Mouse (Mus musculus) midbrain, embryonic 10.5 days (tissue): ENCODE results near the gene Rnf40. TPM values are rescaled to one million over a fixed set of nuclear protein-coding genes. Genes with fewer than 3 reads are reported as not detected.

ENCODE experiments used
- DNase-seq: peaks from one replicate; pipeline ENCODE4 v3.0.0-alpha.2; 2017; ENCODE audit warnings: low spot score
- H3K27ac ChIP-seq: fragments of 300-500 bp; sonication (generic); replicated peaks from 2 replicates; pipeline ENCODE4 v1.5.1; 2016; ENCODE audit warnings: mild to moderate bottlenecking
- H3K27me3 ChIP-seq: fragments of 300-500 bp; sonication (generic); 2 replicates; pipeline ENCODE4 v1.6.1; 2016; ENCODE audit warnings: low read depth, mild to moderate bottlenecking; ENCODE audit not compliant: poor library complexity, severe bottlenecking
- H3K36me3 ChIP-seq: fragments of 300-500 bp; sonication (generic); 2 replicates; pipeline ENCODE4 v1.6.1; 2016; ENCODE audit warnings: mild to moderate bottlenecking, moderate library complexity
- H3K4me1 ChIP-seq: fragments of 300-500 bp; sonication (generic); 2 replicates; pipeline ENCODE4 v1.6.1; 2016
- H3K4me3 ChIP-seq: fragments of 300-500 bp; sonication (generic); 2 replicates; pipeline ENCODE4 v1.5.1; 2016; ENCODE audit warnings: mild to moderate bottlenecking, moderate library complexity
- H3K9me3 ChIP-seq: fragments of 300-500 bp; sonication (generic); replicated peaks from 2 replicates; pipeline ENCODE4 v1.6.1; 2016; ENCODE audit warnings: mild to moderate bottlenecking
- WGBS: fragments of 180-500 bp; shearing (Covaris S2); methylation state at CpG from one replicate; pipeline ENCODE4 v1.1.7; 2016; 5-methylcytosine and 5-hydroxymethylcytosine counted together
- polyA plus RNA-seq: library from polyadenylated mRNA; unstranded; fragments of >200 nt; fragmentation: Nextera tagmentation; extraction: Ambion mirVana; gene quantifications from 2 replicates; pipeline ENCODE4 v1.2.1, GENCODE M21; 2016

Gene Rnf40
- polyA plus RNA-seq, 1 experiment from 2014 or later, result 56.7 TPM

GRCm38 (mm10) chr7:127585031-127585430 lies 3.5 kb upstream of the Rnf40 start:
- 89% methylated on average over 7 of the region's 7 CpGs for WGBS
- H3K9me3 ChIP-seq, result no peaks in the 10 kb centered on the region
- no peak overlapping the region for H3K4me3 ChIP-seq
- no peaks in the 10 kb centered on the region for H3K27me3 ChIP-seq
- H3K36me3 ChIP-seq, result peaks cover 63% of the 10 kb centered on the region
- peaks cover 24% of the 10 kb centered on the region for H3K4me1 ChIP-seq
- DNase-seq, result no peak
- H3K27ac ChIP-seq, result no peak overlapping the region

GRCm38 (mm10) chr7:127586149-127586548 lies 2.4 kb upstream of the Rnf40 start:
- no peaks in the 10 kb centered on the region for H3K9me3 ChIP-seq
- no peak overlapping the region for H3K27ac ChIP-seq
- DNase-seq, result no peak
- H3K27me3 ChIP-seq, result no peaks in the 10 kb centered on the region
- peaks cover 63% of the 10 kb centered on the region for H3K36me3 ChIP-seq
- H3K4me1 ChIP-seq, result peaks cover 24% of the 10 kb centered on the region
- 95% methylated on average over 6 of the region's 6 CpGs for WGBS
- no peak overlapping the region for H3K4me3 ChIP-seq

- Histone ChIP-seq H3K36me3 (peaks cover 63% of the 10 kb centered on the region), H3K4me3 (peak overlapping the region; percentile 86), H3K27ac (peak overlapping the region; percentile 83), H3K4me1 (peaks cover 24% of the 10 kb centered on the region), H3K9me3 (no peaks in the 10 kb centered on the region), H3K27me3 (no peaks in the 10 kb centered on the region)
- no peak for DNase-seq
- WGBS, result 78% methylated on average over 5 of the region's 5 CpGs
These were observed 1.4 kb upstream of the Rnf40 start for GRCm38 (mm10) chr7:127587196-127587595.

- no peaks in the 10 kb centered on the region for H3K9me3 ChIP-seq
- 6% methylated on average over 29 of the region's 29 CpGs for WGBS
- peak overlapping the region; percentile 83 for H3K27ac ChIP-seq
- DNase-seq, result no peak
- no peaks in the 10 kb centered on the region for H3K27me3 ChIP-seq
- H3K4me1 ChIP-seq, result peaks cover 24% of the 10 kb centered on the region
- H3K4me3 ChIP-seq, result peak overlapping the region; percentile 86
- peaks cover 63% of the 10 kb centered on the region for H3K36me3 ChIP-seq
These were observed 334 bp downstream of the Rnf40 start for GRCm38 (mm10) chr7:127588901-127589300.

- WGBS, result 96% methylated on average over 9 of the region's 9 CpGs
- Histone ChIP-seq H3K4me1 (peaks cover 24% of the 10 kb centered on the region), H3K4me3 (peak overlapping the region; percentile 86), H3K9me3 (no peaks in the 10 kb centered on the region), H3K27me3 (no peaks in the 10 kb centered on the region), H3K36me3 (peaks cover 63% of the 10 kb centered on the region), H3K27ac (0 out of 2 replicates have a peak overlapping the region, but pooled peaks have one; percentile 83)
- no peak for DNase-seq
These were observed 1.1 kb downstream of the Rnf40 start for GRCm38 (mm10) chr7:127589637-127590036.

GRCm38 (mm10) chr7:127591108-127591507 lies 2.5 kb downstream of the Rnf40 start:
- no peak overlapping the region for H3K27ac ChIP-seq
- no peaks in the 10 kb centered on the region for H3K9me3 ChIP-seq
- no peak for DNase-seq
- no peak overlapping the region for H3K4me3 ChIP-seq
- peaks cover 24% of the 10 kb centered on the region for H3K4me1 ChIP-seq
- 93% methylated on average over 10 of the region's 10 CpGs for WGBS
- peaks cover 67% of the 10 kb centered on the region for H3K36me3 ChIP-seq
- H3K27me3 ChIP-seq, result no peaks in the 10 kb centered on the region

GRCm38 (mm10) chr7:127592575-127592974 lies 4.0 kb downstream of the Rnf40 start:
- Histone ChIP-seq H3K27ac (no peak overlapping the region), H3K4me3 (no peak overlapping the region), H3K9me3 (no peaks in the 10 kb centered on the region), H3K27me3 (no peaks in the 10 kb centered on the region), H3K4me1 (peaks cover 13% of the 10 kb centered on the region), H3K36me3 (peaks cover 82% of the 10 kb centered on the region)
- no peak for DNase-seq
- 91% methylated on average over 14 of the region's 14 CpGs for WGBS

GRCm38 (mm10) chr7:127596747-127597146 lies 8.2 kb downstream of the Rnf40 start:
- no peak overlapping the region for H3K27ac ChIP-seq
- no peaks in the 10 kb centered on the region for H3K9me3 ChIP-seq
- no peak for DNase-seq
- peaks cover 100% of the 10 kb centered on the region for H3K36me3 ChIP-seq
- no peaks in the 10 kb centered on the region for H3K27me3 ChIP-seq
- H3K4me1 ChIP-seq, result no peaks in the 10 kb centered on the region
- H3K4me3 ChIP-seq, result no peak overlapping the region
- 93% methylated on average over 17 of the region's 17 CpGs for WGBS

GRCm38 (mm10) chr7:127600612-127601011 lies 12.0 kb downstream of the Rnf40 start:
- Histone ChIP-seq H3K27me3 (no peaks in the 10 kb centered on the region), H3K4me1 (no peaks in the 10 kb centered on the region), H3K4me3 (no peak overlapping the region), H3K9me3 (no peaks in the 10 kb centered on the region), H3K36me3 (peaks cover 100% of the 10 kb centered on the region), H3K27ac (no peak overlapping the region)
- 93% methylated on average over 7 of the region's 7 CpGs for WGBS
- DNase-seq, result no peak

GRCm38 (mm10) chr7:127601735-127602134 lies 13.2 kb downstream of the Rnf40 start:
- Histone ChIP-seq H3K27ac (no peak overlapping the region), H3K36me3 (peaks cover 100% of the 10 kb centered on the region), H3K9me3 (no peaks in the 10 kb centered on the region), H3K27me3 (no peaks in the 10 kb centered on the region), H3K4me1 (no peaks in the 10 kb centered on the region), H3K4me3 (no peak overlapping the region)
- DNase-seq, result no peak
- 84% methylated on average over 4 of the region's 4 CpGs for WGBS

- DNase-seq, result no peak
- H3K36me3 ChIP-seq, result peaks cover 100% of the 10 kb centered on the region
- no peak overlapping the region for H3K27ac ChIP-seq
- 83% methylated on average over 2 of the region's 2 CpGs for WGBS
- H3K9me3 ChIP-seq, result no peaks in the 10 kb centered on the region
- no peaks in the 10 kb centered on the region for H3K27me3 ChIP-seq
- no peak overlapping the region for H3K4me3 ChIP-seq
- H3K4me1 ChIP-seq, result no peaks in the 10 kb centered on the region
These were observed 14.3 kb downstream of the Rnf40 start for GRCm38 (mm10) chr7:127602903-127603302.

- Histone ChIP-seq H3K27ac (no peak overlapping the region), H3K27me3 (no peaks in the 10 kb centered on the region), H3K9me3 (no peaks in the 10 kb centered on the region), H3K36me3 (peaks cover 100% of the 10 kb centered on the region), H3K4me1 (no peaks in the 10 kb centered on the region), H3K4me3 (no peak overlapping the region)
- 89% methylated on average over 10 of the region's 10 CpGs for WGBS
- no peak for DNase-seq
These were observed 15.7 kb downstream of the Rnf40 start for GRCm38 (mm10) chr7:127604256-127604655.

GRCm38 (mm10) chr7:127607150-127607549 lies 18.6 kb downstream of the Rnf40 start:
- no peaks in the 10 kb centered on the region for H3K4me1 ChIP-seq
- H3K4me3 ChIP-seq, result no peak overlapping the region
- H3K36me3 ChIP-seq, result peaks cover 100% of the 10 kb centered on the region
- H3K9me3 ChIP-seq, result no peaks in the 10 kb centered on the region; the same call in 1 of the 2 replicates
- H3K27me3 ChIP-seq, result no peaks in the 10 kb centered on the region
- H3K27ac ChIP-seq, result no peak overlapping the region
- no peak for DNase-seq
- WGBS, result 86% methylated on average over 6 of the region's 6 CpGs

- Histone ChIP-seq H3K27ac (no peak overlapping the region), H3K4me1 (peaks cover 21% of the 10 kb centered on the region), H3K36me3 (peaks cover 74% of the 10 kb centered on the region), H3K4me3 (no peak overlapping the region), H3K9me3 (no peaks in the 10 kb centered on the region; the same call in 1 of the 2 replicates), H3K27me3 (no peaks in the 10 kb centered on the region)
- no peak for DNase-seq
- WGBS, result 96% methylated on average over 29 of the region's 29 CpGs
These were observed 22.4 kb downstream of the Rnf40 start for GRCm38 (mm10) chr7:127611011-127611410.
